Mouse (Mus musculus) small intestine, adult 2 months (tissue): ENCODE results near the gene Zbtb21.

ENCODE experiments used
- CTCF ChIP-seq: fragments of 200-500 bp; IDR thresholded peaks from 2 replicates; pipeline ENCODE4 v1.5.1; 2012; ENCODE audit warnings: low read depth, mild to moderate bottlenecking, control low read depth, inconsistent platforms, low read length, moderate library complexity, mixed read lengths; ENCODE audit not compliant: insufficient replicate concordance, insufficient read length; ENCODE audit errors: extremely low read depth
- POLR2A ChIP-seq: fragments of 200-500 bp; IDR thresholded peaks from 2 replicates; pipeline ENCODE4 v1.6.1; 2012; ENCODE audit warnings: low read depth, mild to moderate bottlenecking, control low read depth, inconsistent platforms, low read length, moderate library complexity

- TF ChIP-seq POLR2A, result no peak
- no peak for TF ChIP-seq CTCF
These were observed 14.9 kb upstream of the Zbtb21 start for GRCm38 (mm10) chr16:97977277-97977676.
